Mouse (Mus musculus) heart, postnatal 25 days (tissue): ENCODE data around the gene AC153137.1. TPM values are rescaled to one million over a fixed set of nuclear protein-coding genes. Genes with fewer than 3 reads are reported as not detected.

Experiments
- total RNA-seq, 2 experiments: library from RNA; stranded (reverse); gene quantifications; 2 replicates each; pipeline ENCODE4 v1.2.3; 2021

The AC153137.1 gene
- total RNA-seq, 2 experiments from 2014 or later, result not detected

Other genes starting within 250 kb of the AC153137.1 start
- gene Phf3, start 104.0 kb downstream of the AC153137.1 start, total RNA-seq, result 10 to 100 TPM; 35.4 to 40.2 TPM
- not detected for gene Lgsn, start 198.4 kb upstream of the AC153137.1 start, total RNA-seq
- not detected for gene 4931428L18Rik, start 244.7 kb upstream of the AC153137.1 start, total RNA-seq
- gene Pih1d3, start 244.9 kb upstream of the AC153137.1 start, total RNA-seq, result not detected